Mouse (Mus musculus) heart, embryonic 16.5 days (tissue): Measurements from ENCODE around the gene Mlf2. TPM values are rescaled to one million over a fixed set of nuclear protein-coding genes. Genes with fewer than 3 reads are reported as not detected.
A peak's percentile ranks its signal among the peaks of the same experiment; 100 is the strongest.

ENCODE experiments used
- ATAC-seq: fragments of 200-750 bp; cut with Nextera tagmentation; replicated peaks from 2 replicates; pipeline ENCODE4 v1.8.0; 2017; ENCODE audit warnings: moderate number of reproducible peaks; ENCODE audit not compliant: insufficient read depth, low FRiP score; ENCODE audit errors: extremely low read depth
- H3K27ac ChIP-seq: fragments of 300-500 bp; sonication (generic); 2 replicates; pipeline ENCODE4 v1.5.1; 2014; ENCODE audit warnings: mild to moderate bottlenecking, low read length, control low read depth, moderate library complexity
- H3K27me3 ChIP-seq: fragments of 300-500 bp; sonication (generic); 2 replicates; pipeline ENCODE4 v1.6.1; 2014; ENCODE audit warnings: low read length, mixed read lengths; ENCODE audit not compliant: control insufficient read depth, insufficient read depth
- H3K36me3 ChIP-seq: fragments of 300-500 bp; sonication (generic); 2 replicates; pipeline ENCODE4 v1.6.1; 2014; ENCODE audit not compliant: control insufficient read depth, insufficient read depth
- H3K4me1 ChIP-seq: fragments of 300-500 bp; sonication (generic); 2 replicates; pipeline ENCODE4 v1.6.1; 2014; ENCODE audit warnings: low read length, mixed read lengths; ENCODE audit not compliant: control insufficient read depth, insufficient read depth
- H3K4me2 ChIP-seq: fragments of 300-500 bp; sonication (generic); 2 replicates; pipeline ENCODE4 v1.6.1; 2014; ENCODE audit warnings: low read depth, mild to moderate bottlenecking, control low read depth, low read length
- H3K4me3 ChIP-seq: fragments of 300-500 bp; sonication (generic); 2 replicates; pipeline ENCODE4 v1.5.1; 2014; ENCODE audit warnings: mild to moderate bottlenecking, control low read depth, low read length
- H3K9ac ChIP-seq: fragments of 300-500 bp; sonication (generic); 2 replicates; pipeline ENCODE4 v1.6.1; 2014; ENCODE audit warnings: low read length, control low read depth
- H3K9me3 ChIP-seq: fragments of 300-500 bp; sonication (generic); replicated peaks from 2 replicates; pipeline ENCODE4 v1.6.1; 2016; ENCODE audit warnings: low read length; ENCODE audit not compliant: control insufficient read depth
- WGBS: fragments of 180-500 bp; shearing (Covaris S2); extraction: QIAGEN DNeasy Blood & Tissue Kit; methylation state at CpG from one replicate; pipeline ENCODE4 v1.1.7; 2014; 5-methylcytosine and 5-hydroxymethylcytosine counted together
- polyA plus RNA-seq: library from polyadenylated mRNA; unstranded; fragments of >200 nt; fragmentation: Nextera tagmentation; extraction: Ambion mirVana; gene quantifications from 2 replicates; pipeline ENCODE4 v1.2.1, GENCODE M21; 2015

The Mlf2 gene
- polyA plus RNA-seq: 387 and 398 TPM in 2 replicates

GRCm38 (mm10) chr6:124930754-124931524 lies at the start of gene Mlf2:
Mlf2 (plus strand) TSS chr6:124931386.
- Histone ChIP-seq H3K27me3 (no peaks in the 10 kb centered on the region), H3K9ac (peak within 1 kb of the TSS; percentile 99), H3K36me3 (peaks cover 21% of the 10 kb centered on the region), H3K4me3 (peak within 1 kb of the TSS; percentile 98), H3K27ac (peak within 1 kb of the TSS; percentile 98), H3K4me1 (peaks cover 19% of the 10 kb centered on the region), H3K4me2 (peak within 1 kb of the TSS; percentile 87), H3K9me3 (no peaks in the 10 kb centered on the region)
- under 1% methylated on average over 54 of the region's 64 CpGs for WGBS
- ATAC-seq: peak; percentile 91

- Histone ChIP-seq H3K9me3 (no peaks in the 10 kb centered on the region), H3K27ac (no peak overlapping the region), H3K27me3 (no peaks in the 10 kb centered on the region), H3K4me2 (no peak overlapping the region), H3K9ac (no peak overlapping the region), H3K4me1 (peaks cover 6% of the 10 kb centered on the region; the same call in 1 of the 2 replicates), H3K4me3 (no peak overlapping the region), H3K36me3 (no peaks in the 10 kb centered on the region)
- no peak for ATAC-seq
- WGBS: 91% methylated on average over 9 of the region's 9 CpGs
Observed at GRCm38 (mm10) chr6:124881821-124882220, 49.4 kb upstream of the Mlf2 start.

GRCm38 (mm10) chr6:124883351-124883750 lies 47.8 kb upstream of the Mlf2 start:
- no peak overlapping the region for H3K4me3 ChIP-seq
- no peak for ATAC-seq
- H3K4me2 ChIP-seq: no peak overlapping the region
- H3K4me1 ChIP-seq: peaks cover 6% of the 10 kb centered on the region; the same call in 1 of the 2 replicates
- H3K27ac ChIP-seq: no peak overlapping the region
- WGBS: 81% methylated on average over 10 of the region's 10 CpGs
- H3K9ac ChIP-seq: no peak overlapping the region
- H3K36me3 ChIP-seq: no peaks in the 10 kb centered on the region
- H3K9me3 ChIP-seq: no peaks in the 10 kb centered on the region
- no peaks in the 10 kb centered on the region for H3K27me3 ChIP-seq

- Histone ChIP-seq H3K36me3 (no peaks in the 10 kb centered on the region), H3K9me3 (no peaks in the 10 kb centered on the region), H3K4me3 (no peak overlapping the region), H3K27me3 (no peaks in the 10 kb centered on the region), H3K4me1 (peaks cover 6% of the 10 kb centered on the region; the same call in 1 of the 2 replicates), H3K27ac (peak overlapping the region; percentile 76), H3K4me2 (no peak overlapping the region), H3K9ac (no peak overlapping the region)
- peak; percentile 79; the same call in 1 of the 2 replicates for ATAC-seq
- WGBS: 53% methylated on average over 10 of the region's 10 CpGs
Observed at GRCm38 (mm10) chr6:124884714-124885500, 46.3 kb upstream of the Mlf2 start.

DNA sequence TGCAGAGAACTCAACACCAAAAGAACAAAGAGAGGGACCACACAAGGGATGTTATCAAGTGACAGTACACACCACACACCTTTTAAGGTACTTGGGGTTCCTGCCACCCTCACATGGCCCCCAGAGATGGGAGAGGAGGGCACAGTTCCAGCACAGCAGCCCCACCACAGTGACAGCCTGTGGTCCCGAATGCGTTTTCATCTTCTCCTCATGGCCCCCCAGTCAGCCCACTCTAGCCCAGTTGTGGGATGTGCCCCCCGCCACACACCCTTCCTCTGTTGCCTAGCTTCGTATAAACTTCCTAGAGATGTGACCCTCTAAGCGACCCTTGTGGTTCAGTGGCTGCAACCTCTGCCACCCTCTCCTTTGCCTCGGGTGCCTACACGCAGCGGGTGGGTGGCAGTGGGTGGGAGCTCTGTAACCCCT lies 45.2 kb upstream of the Mlf2 start:
- H3K27ac ChIP-seq: peak overlapping the region; percentile 76
- H3K9me3 ChIP-seq: no peaks in the 10 kb centered on the region
- H3K9ac ChIP-seq: no peak overlapping the region
- no peak for ATAC-seq
- H3K4me3 ChIP-seq: no peak overlapping the region
- peaks cover 6% of the 10 kb centered on the region; the same call in 1 of the 2 replicates for H3K4me1 ChIP-seq
- H3K4me2 ChIP-seq: no peak overlapping the region
- H3K27me3 ChIP-seq: no peaks in the 10 kb centered on the region
- H3K36me3 ChIP-seq: no peaks in the 10 kb centered on the region
- WGBS: 89% methylated on average over 8 of the region's 8 CpGs

GRCm38 (mm10) chr6:124887986-124888385 lies 43.2 kb upstream of the Mlf2 start, which contains the start of gene Cd4:
Cd4 (minus strand) TSS chr6:124888221.
- H3K27me3 ChIP-seq: no peaks in the 10 kb centered on the region
- peaks cover 6% of the 10 kb centered on the region; the same call in 1 of the 2 replicates for H3K4me1 ChIP-seq
- no peaks in the 10 kb centered on the region for H3K36me3 ChIP-seq
- no peak within 1 kb of the TSS for H3K27ac ChIP-seq
- no peak within 1 kb of the TSS for H3K4me3 ChIP-seq
- ATAC-seq: no peak
- no peak within 1 kb of the TSS for H3K9ac ChIP-seq
- no peaks in the 10 kb centered on the region for H3K9me3 ChIP-seq
- WGBS: 80% methylated on average over 9 of the region's 9 CpGs
- no peak within 1 kb of the TSS for H3K4me2 ChIP-seq

- no peaks in the 10 kb centered on the region for H3K27me3 ChIP-seq
- no peak overlapping the region for H3K4me3 ChIP-seq
- peaks cover 6% of the 10 kb centered on the region; the same call in 1 of the 2 replicates for H3K4me1 ChIP-seq
- H3K36me3 ChIP-seq: no peaks in the 10 kb centered on the region
- no peaks in the 10 kb centered on the region for H3K9me3 ChIP-seq
- ATAC-seq: no peak
- WGBS: 86% methylated on average over 6 of the region's 6 CpGs
- no peak overlapping the region for H3K9ac ChIP-seq
- no peak overlapping the region for H3K4me2 ChIP-seq
- H3K27ac ChIP-seq: no peak overlapping the region
Observed at GRCm38 (mm10) chr6:124888555-124889125, 42.5 kb upstream of the Mlf2 start.

DNA sequence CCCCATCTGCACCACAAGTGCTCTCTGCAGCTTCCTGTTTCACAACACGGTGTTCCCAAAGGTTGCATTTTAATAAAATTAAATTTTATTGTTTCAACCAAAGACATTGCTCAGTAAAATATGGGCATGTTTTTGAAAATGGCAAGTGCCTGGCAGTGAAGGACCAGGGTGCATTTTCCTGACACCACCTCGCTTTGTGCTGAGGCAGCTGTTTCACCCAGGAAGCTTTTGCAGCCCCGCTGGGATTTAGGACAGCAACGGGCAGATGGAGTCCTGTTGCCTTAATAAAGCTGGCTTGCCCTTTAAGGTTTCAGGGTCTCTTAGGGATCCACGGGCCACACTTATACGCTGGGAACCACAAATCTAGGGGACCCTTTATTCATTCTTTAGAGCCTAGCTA lies 40.2 kb upstream of the Mlf2 start:
- 54% methylated on average over 6 of the region's 6 CpGs for WGBS
- Histone ChIP-seq H3K9ac (no peak overlapping the region), H3K36me3 (no peaks in the 10 kb centered on the region), H3K4me2 (no peak overlapping the region), H3K9me3 (no peaks in the 10 kb centered on the region), H3K4me3 (no peak overlapping the region), H3K4me1 (no peaks in the 10 kb centered on the region), H3K27me3 (no peaks in the 10 kb centered on the region), H3K27ac (no peak overlapping the region)
- ATAC-seq: no peak
